Mouse (Mus musculus) CD8-positive naive resting alpha-beta T cell, adult 2 months (primary cell): ENCODE results near the gene Caskin2.
"Not testable (repeated sequence)": the region's sequence is repeated elsewhere in the genome, so short reads cannot be mapped to it uniquely, and the experiment has no call there.

Source experiments
- DNase-seq, 2 experiments: peaks; one replicate each; pipeline ENCODE4 v3.0.0; 2022; ENCODE audit warnings: low read depth in 2 of 2, low spot score in 2 of 2

The Caskin2 gene

DNA sequence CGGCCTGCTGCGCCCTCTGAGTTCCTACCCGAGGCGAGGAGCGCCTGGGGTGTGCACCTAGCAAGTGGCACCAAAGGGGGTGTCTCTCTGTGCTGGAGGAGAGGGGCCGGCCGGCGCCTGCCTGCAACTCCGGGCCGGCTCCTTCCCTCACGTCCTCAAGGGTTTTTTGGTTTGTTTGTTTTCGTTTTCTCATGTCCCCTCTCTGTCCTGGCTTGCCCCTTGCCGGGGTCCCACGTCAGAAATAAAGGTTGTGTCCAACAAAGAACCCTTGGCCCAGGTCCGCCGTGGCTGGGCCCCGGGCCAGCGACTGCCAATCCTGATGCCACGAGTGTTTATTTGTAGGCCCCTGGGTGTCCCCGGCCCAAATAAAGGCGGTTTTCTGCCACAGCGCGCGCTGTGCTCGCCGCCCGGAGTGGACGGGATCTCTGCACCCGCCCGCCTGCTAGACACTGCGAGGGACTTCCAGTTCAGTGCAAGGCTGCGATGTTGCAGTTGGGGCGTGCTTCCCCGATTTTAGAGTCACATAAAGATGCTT is 47.8 kb downstream of the Caskin2 start:
- DNase-seq: no peak

DNA sequence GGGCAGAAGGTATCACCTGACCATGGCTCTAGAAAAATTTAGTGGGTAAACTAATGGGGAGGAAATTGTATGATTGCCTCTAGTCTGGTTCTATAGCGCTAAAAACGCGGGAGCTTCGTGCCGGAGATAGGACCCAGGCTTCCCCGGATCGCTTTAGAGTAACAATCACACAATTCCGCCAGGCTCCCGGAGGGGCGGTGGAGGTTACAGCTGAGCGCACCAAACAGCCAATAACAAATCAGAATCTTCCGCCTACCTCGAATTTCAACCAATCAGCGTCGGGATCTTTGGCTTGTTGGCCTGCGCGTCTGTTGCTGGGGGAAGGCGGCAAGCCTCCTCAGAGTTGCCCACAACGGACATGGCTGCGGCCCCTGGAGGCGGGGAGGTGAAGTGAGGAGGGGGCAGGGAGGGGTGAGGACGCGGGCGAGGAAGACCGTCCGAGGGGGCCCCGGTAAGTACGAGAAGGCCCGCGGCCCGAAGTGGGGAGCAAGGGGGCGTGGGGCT is 48.3 kb downstream of the Caskin2 start, which contains the start of gene Tmem94:
Gene Tmem94 (plus strand): TSS at position 331 of the 504 bp plus-strand sequence.
- peak; percentile 99 for DNase-seq

DNA sequence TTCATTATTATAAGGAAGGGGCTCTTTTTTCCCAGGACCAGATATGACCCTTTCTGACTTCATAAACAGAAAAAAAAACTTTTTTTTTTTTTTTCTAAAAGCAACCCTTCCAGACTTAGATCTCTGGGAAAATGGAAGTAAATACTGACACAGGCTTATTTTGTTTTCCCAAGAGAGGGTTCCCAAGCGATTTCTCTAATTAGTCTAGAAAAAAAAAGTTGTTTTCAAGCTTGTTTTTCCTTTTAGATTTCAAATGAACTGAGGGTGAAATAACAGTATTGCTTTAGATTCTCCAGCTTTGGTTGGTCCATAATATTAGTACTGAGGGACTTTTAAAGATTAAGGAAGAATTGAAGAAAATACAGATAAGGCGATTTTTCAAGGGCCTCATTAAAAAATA is 48.7 kb downstream of the Caskin2 start:
- no peak for DNase-seq

DNA sequence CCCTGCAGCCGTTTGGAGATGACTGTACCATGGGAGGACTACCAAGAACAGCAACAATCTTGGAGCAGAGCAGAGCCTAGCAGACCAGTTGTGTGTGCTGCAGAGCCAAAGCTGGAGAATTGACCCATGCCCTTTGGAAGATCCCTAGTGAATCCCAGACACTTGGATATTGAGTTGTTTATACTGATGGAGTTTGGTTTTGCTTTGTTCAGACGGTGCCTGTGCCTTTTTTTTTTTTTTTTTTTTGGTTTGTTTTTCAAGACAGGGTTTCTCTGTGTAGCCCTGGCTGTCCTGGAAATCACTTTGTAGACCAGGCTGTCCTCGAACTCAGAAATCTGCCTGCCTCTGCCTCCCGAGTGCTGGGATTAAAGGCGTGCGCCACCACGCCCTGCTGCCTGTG is 51.3 kb downstream of the Caskin2 start:
- DNase-seq: not testable (repeated sequence)

DNA sequence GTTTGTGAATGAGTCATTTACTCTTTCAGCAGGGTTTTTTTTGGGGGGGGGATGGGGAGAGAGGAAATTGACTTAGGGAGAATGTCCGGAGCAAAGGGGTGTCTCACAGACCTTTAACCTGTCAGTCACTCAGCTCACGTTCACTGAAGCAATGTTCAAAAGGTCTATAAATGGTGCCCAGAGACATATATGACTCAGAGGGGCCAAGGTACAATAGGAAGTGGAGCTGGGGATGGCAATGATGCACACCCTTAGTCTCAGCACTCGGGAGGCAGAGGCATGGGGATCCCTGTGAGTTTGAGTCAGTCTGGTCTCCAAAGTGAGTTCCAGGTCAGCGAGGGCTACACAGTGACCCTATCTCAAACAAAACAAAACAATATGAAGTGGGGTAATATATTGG is 60.0 kb downstream of the Caskin2 start:
- no peak for DNase-seq

DNA sequence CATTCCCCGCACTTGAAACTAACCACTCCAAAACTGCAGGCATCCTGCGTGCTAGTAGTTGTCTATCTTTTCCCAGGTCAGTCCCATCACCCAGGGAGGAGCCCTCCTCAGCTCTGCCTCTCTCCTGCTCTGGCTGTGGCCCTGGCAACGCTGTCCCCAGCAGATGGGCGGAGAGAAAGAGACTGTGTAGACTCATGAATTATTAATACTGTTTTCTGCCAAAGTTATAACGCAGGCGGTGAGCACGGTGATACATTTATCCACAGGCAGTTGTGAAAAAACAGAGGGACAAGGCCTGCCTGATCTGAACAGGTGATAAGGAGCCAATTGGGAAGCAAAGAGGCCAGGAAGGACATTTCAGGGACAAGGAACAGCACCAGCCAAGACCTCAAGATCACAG is 60.8 kb downstream of the Caskin2 start:
- no peak for DNase-seq

DNA sequence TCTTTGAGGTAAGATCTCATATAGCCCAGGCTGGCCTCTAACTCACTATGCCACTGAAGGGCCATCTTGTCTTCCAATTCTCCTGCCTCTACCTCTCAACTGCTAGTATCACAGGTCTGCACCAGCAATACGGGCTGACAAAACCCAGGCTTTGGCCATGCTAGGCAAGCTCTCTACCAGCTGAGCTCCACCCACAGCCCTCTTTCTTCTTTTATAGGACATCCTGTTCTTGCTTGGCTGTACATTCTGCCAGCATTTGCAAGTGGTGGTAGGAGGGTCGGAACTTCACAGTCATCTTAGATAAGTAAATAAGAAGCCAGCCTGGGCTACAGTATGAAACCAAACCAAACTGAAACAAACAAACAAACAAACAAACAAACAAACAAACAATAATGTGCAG is 61.7 kb downstream of the Caskin2 start:
- DNase-seq: no peak

DNA sequence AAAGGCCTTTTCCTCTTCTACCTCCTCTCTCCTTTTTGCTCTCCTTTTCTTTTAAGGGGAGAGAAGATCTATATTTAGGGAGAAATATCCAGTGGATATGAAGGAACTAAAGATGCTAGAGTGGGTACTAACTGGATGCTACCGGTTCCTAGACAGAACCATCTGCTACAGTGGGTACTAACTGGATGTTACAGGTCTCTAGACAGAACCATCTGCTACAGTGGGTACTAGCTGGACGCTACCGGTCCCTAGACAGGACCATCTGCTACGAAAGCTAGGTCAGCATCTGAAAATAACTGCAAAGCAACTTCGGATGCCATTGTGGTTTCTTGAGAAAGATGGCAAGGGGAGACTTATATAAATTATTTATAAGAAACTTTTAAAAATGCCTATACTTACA is 63.6 kb downstream of the Caskin2 start:
- DNase-seq: no peak
